Mouse (Mus musculus): ENCODE measurements at regions not wholly inside any gene's neighbourhood (a gene's known extent, or its start where the extent isn't known, plus 50 kb on each side); places are given as distances from the start of the nearest gene placed in this dataset.

DNA sequence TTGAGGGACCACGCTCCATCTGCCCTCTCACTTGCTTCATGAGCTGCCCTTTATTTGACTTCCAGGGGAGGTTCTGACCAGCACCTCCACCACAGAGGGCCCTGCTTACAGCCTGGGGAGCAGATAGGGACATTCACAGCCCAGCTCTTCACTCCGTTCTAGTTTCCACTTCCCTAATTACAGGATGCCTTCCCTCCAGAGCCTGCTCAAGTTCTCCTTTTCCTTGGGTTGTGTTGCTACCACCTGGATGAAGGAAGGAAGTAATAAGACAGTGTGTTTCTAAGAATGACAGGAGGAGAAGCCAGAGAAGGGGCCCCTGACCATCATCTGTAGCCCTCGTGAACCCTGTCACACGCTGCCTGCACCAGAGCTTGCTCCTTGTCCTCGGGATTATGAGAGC lies 152.1 kb downstream of the Maf start:
- Histone ChIP-seq H3K4me1 (ENCODE audit: control insufficient read depth, insufficient read depth, low read length) (no peaks in the 10 kb centered on the region), H3K27ac (ENCODE audit: insufficient read depth, low read depth, low read length) (no peak overlapping the region), H3K4me3 (ENCODE audit: insufficient read depth, low read depth, low read length) (no peak overlapping the region)
- TF ChIP-seq CTCF (IDR thresholded peaks at IDR 0.05; ENCODE audit: insufficient read depth, low read depth, low read length), result no peak
- TF ChIP-seq POLR2A (IDR thresholded peaks at IDR 0.05; ENCODE audit: insufficient read depth, low read depth, low read length), result no peak
- WGBS, result 92% methylated on average over 5 of the region's 5 CpGs

- TF ChIP-seq CTCF (IDR thresholded peaks at IDR 0.05; ENCODE audit: insufficient read depth, low read depth, low read length) (no peak), POLR2A (IDR thresholded peaks at IDR 0.05; ENCODE audit: insufficient read depth, low read depth, low read length) (no peak)
- Histone ChIP-seq H3K4me1 (ENCODE audit: control insufficient read depth, insufficient read depth, low read length) (no peaks in the 10 kb centered on the region), H3K4me3 (ENCODE audit: insufficient read depth, low read depth, low read length) (no peak overlapping the region), H3K27ac (ENCODE audit: insufficient read depth, low read depth, low read length) (no peak overlapping the region)
- WGBS, result 77% methylated on average over 5 of the region's 5 CpGs
These were observed 153.4 kb downstream of the Maf start for GRCm38 (mm10) chr8:115554185-115554584.

GRCm38 (mm10) chr8:115551262-115551661 lies 156.3 kb downstream of the Maf start:
- TF ChIP-seq POLR2A (IDR thresholded peaks at IDR 0.05; ENCODE audit: insufficient read depth, low read depth, low read length) (no peak), CTCF (IDR thresholded peaks at IDR 0.05; ENCODE audit: insufficient read depth, low read depth, low read length) (no peak)
- no peaks in the 10 kb centered on the region for H3K4me1 ChIP-seq (ENCODE audit: control insufficient read depth, insufficient read depth, low read length)
- no peak overlapping the region for H3K4me3 ChIP-seq (ENCODE audit: insufficient read depth, low read depth, low read length)
- H3K27ac ChIP-seq (ENCODE audit: insufficient read depth, low read depth, low read length), result no peak overlapping the region
- WGBS, result 82% methylated on average over 5 of the region's 5 CpGs

DNA sequence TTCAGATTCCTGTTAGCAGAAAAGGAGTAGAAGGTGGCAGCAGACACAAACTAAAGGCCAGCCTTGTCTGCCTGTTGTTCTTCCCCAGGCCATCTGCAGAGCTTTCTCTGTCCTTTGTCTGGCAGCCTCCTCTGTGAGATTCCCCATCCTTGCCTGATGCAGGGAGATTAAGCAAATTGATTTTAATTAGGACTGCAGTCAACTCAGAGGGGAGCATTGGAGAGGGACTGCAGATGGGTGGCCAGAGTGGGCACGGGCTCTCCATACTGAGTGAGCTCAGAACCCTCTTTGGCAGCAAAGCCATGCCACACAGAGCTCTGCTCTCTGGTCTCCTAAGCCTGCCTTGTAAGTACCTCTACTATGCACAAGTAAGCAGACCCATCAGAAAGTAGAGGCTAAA lies 158.5 kb downstream of the Maf start:
- TF ChIP-seq CTCF (IDR thresholded peaks at IDR 0.05; ENCODE audit: insufficient read depth, low read depth, low read length) (no peak), POLR2A (IDR thresholded peaks at IDR 0.05; ENCODE audit: insufficient read depth, low read depth, low read length) (no peak)
- H3K4me1 ChIP-seq (ENCODE audit: control insufficient read depth, insufficient read depth, low read length), result no peaks in the 10 kb centered on the region
- H3K27ac ChIP-seq (ENCODE audit: insufficient read depth, low read depth, low read length), result no peak overlapping the region
- WGBS, result 68% methylated on average over 1 of the region's 1 CpGs
- H3K4me3 ChIP-seq (ENCODE audit: insufficient read depth, low read depth, low read length), result no peak overlapping the region

- H3K4me3 ChIP-seq (ENCODE audit: insufficient read depth, low read depth, low read length), result no peak overlapping the region
- 73% methylated on average over 6 of the region's 6 CpGs for WGBS
- H3K4me1 ChIP-seq (ENCODE audit: control insufficient read depth, insufficient read depth, low read length), result no peaks in the 10 kb centered on the region
- H3K27ac ChIP-seq (ENCODE audit: insufficient read depth, low read depth, low read length), result no peak overlapping the region
- TF ChIP-seq POLR2A (IDR thresholded peaks at IDR 0.05; ENCODE audit: insufficient read depth, low read depth, low read length), result no peak
- no peak for TF ChIP-seq CTCF (IDR thresholded peaks at IDR 0.05; ENCODE audit: insufficient read depth, low read depth, low read length)
These were observed 163.5 kb downstream of the Maf start for GRCm38 (mm10) chr8:115544067-115544466.

DNA sequence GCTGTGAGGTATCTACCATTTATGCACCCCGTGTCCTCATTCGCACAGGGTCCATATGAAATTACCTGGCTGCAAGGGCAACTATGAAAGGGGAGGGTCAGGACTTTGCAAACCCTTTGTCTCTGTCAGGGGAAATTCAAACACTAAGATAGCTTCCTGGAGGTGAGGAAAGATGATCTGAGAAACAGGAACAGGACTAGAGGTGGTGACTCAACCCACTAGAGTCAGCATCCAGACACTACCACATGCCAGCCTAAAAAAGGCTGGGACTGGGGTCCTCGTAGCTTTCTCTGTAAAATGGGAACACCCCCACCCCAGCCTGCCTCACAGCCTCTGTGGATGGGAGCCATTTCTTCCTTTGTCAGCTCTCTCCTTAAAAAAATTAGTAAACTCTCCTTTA lies 164.7 kb downstream of the Maf start:
- WGBS, result 92% methylated on average over 3 of the region's 3 CpGs
- Histone ChIP-seq H3K4me1 (ENCODE audit: control insufficient read depth, insufficient read depth, low read length) (no peaks in the 10 kb centered on the region), H3K27ac (ENCODE audit: insufficient read depth, low read depth, low read length) (no peak overlapping the region), H3K4me3 (ENCODE audit: insufficient read depth, low read depth, low read length) (no peak overlapping the region)
- TF ChIP-seq POLR2A (IDR thresholded peaks at IDR 0.05; ENCODE audit: insufficient read depth, low read depth, low read length) (no peak), CTCF (IDR thresholded peaks at IDR 0.05; ENCODE audit: insufficient read depth, low read depth, low read length) (no peak)

DNA sequence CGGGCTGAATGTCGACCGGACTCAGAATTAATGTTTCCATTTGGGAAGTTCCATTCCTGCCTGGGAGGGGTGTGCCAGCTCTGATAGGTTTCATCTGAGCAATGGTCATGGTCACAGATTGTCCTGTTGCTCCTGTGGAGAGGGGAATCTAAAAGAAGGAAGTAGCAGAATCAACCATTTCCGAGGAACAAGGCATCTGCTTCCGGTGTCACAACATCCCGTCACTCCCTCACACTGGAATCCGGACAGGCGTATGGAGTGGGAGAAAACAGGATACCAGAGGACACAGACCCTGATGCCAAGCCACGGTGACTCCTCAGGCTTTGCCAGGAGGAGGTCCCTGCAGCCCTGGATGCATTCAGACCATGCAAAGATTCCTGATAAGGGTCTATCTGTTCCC lies 168.0 kb downstream of the Maf start:
- WGBS, result 78% methylated on average over 9 of the region's 9 CpGs
- H3K4me3 ChIP-seq (ENCODE audit: insufficient read depth, low read depth, low read length), result no peak overlapping the region
- H3K27ac ChIP-seq (ENCODE audit: insufficient read depth, low read depth, low read length), result no peak overlapping the region
- no peak for TF ChIP-seq POLR2A (IDR thresholded peaks at IDR 0.05; ENCODE audit: insufficient read depth, low read depth, low read length)
- no peak for TF ChIP-seq CTCF (IDR thresholded peaks at IDR 0.05; ENCODE audit: insufficient read depth, low read depth, low read length)
- H3K4me1 ChIP-seq (ENCODE audit: control insufficient read depth, insufficient read depth, low read length), result peaks cover 4% of the 10 kb centered on the region; the same call in 1 of the 2 replicates

- TF ChIP-seq CTCF (IDR thresholded peaks at IDR 0.05; ENCODE audit: insufficient read depth, low read depth, low read length) (no peak), POLR2A (IDR thresholded peaks at IDR 0.05; ENCODE audit: insufficient read depth, low read depth, low read length) (no peak)
- peaks cover 4% of the 10 kb centered on the region; the same call in 1 of the 2 replicates for H3K4me1 ChIP-seq (ENCODE audit: control insufficient read depth, insufficient read depth, low read length)
- H3K27ac ChIP-seq (ENCODE audit: insufficient read depth, low read depth, low read length), result no peak overlapping the region
- no peak overlapping the region for H3K4me3 ChIP-seq (ENCODE audit: insufficient read depth, low read depth, low read length)
- WGBS, result 93% methylated on average over 4 of the region's 4 CpGs
These were observed 169.4 kb downstream of the Maf start for GRCm38 (mm10) chr8:115538236-115538635.

GRCm38 (mm10) chr8:115537761-115538160 lies 169.8 kb downstream of the Maf start:
- 70% methylated on average over 5 of the region's 5 CpGs for WGBS
- TF ChIP-seq POLR2A (IDR thresholded peaks at IDR 0.05; ENCODE audit: insufficient read depth, low read depth, low read length), result no peak
- TF ChIP-seq CTCF (IDR thresholded peaks at IDR 0.05; ENCODE audit: insufficient read depth, low read depth, low read length), result no peak
- H3K4me3 ChIP-seq (ENCODE audit: insufficient read depth, low read depth, low read length), result no peak overlapping the region

More at GRCm38 (mm10) chr8:115537761-115538160, 169.8 kb downstream of the Maf start:
- no peak overlapping the region for H3K27ac ChIP-seq (ENCODE audit: insufficient read depth, low read depth, low read length)
- peaks cover 4% of the 10 kb centered on the region; the same call in 1 of the 2 replicates for H3K4me1 ChIP-seq (ENCODE audit: control insufficient read depth, insufficient read depth, low read length)
